Mouse (Mus musculus) testis, postnatal 14 days (tissue): ENCODE results near the gene Mogat1.
"Not testable (repeated sequence)": the region's sequence is repeated elsewhere in the genome, so short reads cannot be mapped to it uniquely, and the experiment has no call there.

Experiments
- DNase-seq: peaks from one replicate; pipeline ENCODE4 v3.0.0; 2021; ENCODE audit warnings: low spot score

The Mogat1 gene

GRCm38 (mm10) chr1:78537494-78538010 lies 26.8 kb downstream of the Mogat1 start:
- peak; percentile 4 for DNase-seq

- DNase-seq = no peak
These were observed 27.6 kb downstream of the Mogat1 start for GRCm38 (mm10) chr1:78538396-78538795.

- DNase-seq = no peak
These were observed 28.4 kb downstream of the Mogat1 start for GRCm38 (mm10) chr1:78539166-78539565.

GRCm38 (mm10) chr1:78543631-78544030 lies 32.8 kb downstream of the Mogat1 start:
- not testable (repeated sequence) for DNase-seq

- DNase-seq = no peak
These were observed 35.5 kb downstream of the Mogat1 start for GRCm38 (mm10) chr1:78546258-78546657.

- DNase-seq = no peak
These were observed 38.2 kb downstream of the Mogat1 start for GRCm38 (mm10) chr1:78548961-78549360.

GRCm38 (mm10) chr1:78554012-78554666 lies 43.3 kb downstream of the Mogat1 start:
- no peak for DNase-seq

- no peak for DNase-seq
These were observed 56.2 kb downstream of the Mogat1 start for GRCm38 (mm10) chr1:78566963-78567362.

GRCm38 (mm10) chr1:78567421-78567820 lies 56.6 kb downstream of the Mogat1 start:
- DNase-seq = no peak

- DNase-seq = no peak
These were observed 57.2 kb downstream of the Mogat1 start for GRCm38 (mm10) chr1:78567834-78568507.

GRCm38 (mm10) chr1:78569617-78570016 lies 58.8 kb downstream of the Mogat1 start:
- no peak for DNase-seq

- no peak for DNase-seq
These were observed 74.3 kb downstream of the Mogat1 start for GRCm38 (mm10) chr1:78585080-78585479.

GRCm38 (mm10) chr1:78586986-78587385 lies 76.2 kb downstream of the Mogat1 start:
- no peak for DNase-seq
